Mouse (Mus musculus): ENCODE measurements around the gene Pygo2.
A peak's percentile ranks its signal among the peaks of the same experiment; 100 is the strongest.

Gene Pygo2

GRCm38 (mm10) chr3:89458372-89458964 is 28.5 kb downstream of the Pygo2 start:
- no peak for DNase-seq

- DNase-seq = peak; percentile 86 to 95
These were observed 29.2 kb downstream of the Pygo2 start for GRCm38 (mm10) chr3:89458965-89459807.

DNA sequence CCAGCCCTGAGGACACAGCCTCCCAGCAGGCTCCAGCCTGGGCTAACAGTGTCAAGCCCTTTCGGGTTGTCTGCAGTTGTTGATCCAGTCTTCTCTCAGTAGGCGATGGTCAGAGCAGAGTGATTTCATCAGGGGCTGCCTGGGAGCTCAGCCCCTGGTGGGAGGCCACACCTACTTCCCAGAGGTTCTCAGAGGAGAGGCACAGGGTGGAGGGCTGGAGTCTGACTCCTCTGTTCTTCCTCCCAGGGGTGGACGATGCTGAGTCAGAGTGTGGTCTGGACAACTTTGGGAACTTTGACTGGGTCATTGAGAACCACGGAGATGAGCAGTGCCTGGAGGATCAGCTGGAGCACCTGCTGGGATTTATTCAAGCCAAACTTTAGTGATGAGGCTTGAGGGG is 38.3 kb downstream of the Pygo2 start:
- no peak for DNase-seq

DNA sequence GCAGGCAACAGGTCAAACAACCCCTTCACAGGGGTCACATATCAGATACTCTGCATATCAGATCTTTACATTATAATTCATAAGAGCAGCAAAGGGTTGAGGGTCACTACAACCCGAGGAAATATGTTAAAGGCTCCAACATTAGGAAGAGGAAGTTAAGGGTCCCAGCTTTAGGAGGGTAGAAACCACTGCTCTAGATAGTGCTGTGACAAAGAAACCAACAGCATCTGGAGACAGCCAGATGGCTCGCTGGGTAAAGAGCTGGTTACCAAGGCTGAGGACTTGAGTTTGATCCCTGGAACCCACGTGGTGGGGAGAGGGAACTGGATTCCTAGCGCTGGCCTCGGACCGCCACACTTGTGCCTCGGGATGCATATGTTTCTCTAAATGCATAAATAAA is 42.3 kb downstream of the Pygo2 start:
- DNase-seq = no peak

- no peak for DNase-seq
These were observed 43.8 kb downstream of the Pygo2 start for GRCm38 (mm10) chr3:89473838-89474237.

- no peak for DNase-seq
These were observed 49.0 kb downstream of the Pygo2 start for GRCm38 (mm10) chr3:89479055-89479454.

- DNase-seq = no peak
These were observed 51.5 kb downstream of the Pygo2 start for GRCm38 (mm10) chr3:89481488-89481887.

DNA sequence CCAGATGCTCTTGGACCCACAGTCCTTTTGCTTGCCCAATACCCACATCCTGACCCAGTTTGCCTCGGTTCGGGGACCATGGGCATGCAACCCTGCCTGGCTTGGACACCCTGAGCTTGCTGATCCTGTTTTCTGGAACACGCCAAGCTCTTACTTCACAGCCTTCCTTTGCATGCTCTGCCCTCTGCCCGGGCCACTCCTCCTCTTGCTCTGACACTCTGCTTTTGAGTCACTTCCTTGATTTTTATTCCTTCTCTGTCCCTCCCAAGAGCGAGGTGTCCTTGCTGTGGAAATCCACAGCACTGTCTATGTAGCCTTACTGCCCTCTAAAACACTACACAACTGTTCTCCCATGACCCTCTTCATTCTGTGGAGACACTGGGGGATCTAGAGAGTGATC is 52.2 kb downstream of the Pygo2 start:
- no peak for DNase-seq
